Mouse (Mus musculus) forebrain, embryonic 14.5 days (tissue): Measurements from ENCODE around the gene Ifnlr1. TPM values are rescaled to one million over a fixed set of nuclear protein-coding genes. Genes with fewer than 3 reads are reported as not detected.
A peak's percentile ranks its signal among the peaks of the same experiment; 100 is the strongest.
"Not testable (repeated sequence)": the region's sequence is repeated elsewhere in the genome, so short reads cannot be mapped to it uniquely, and the experiment has no call there.

Experiments
- ATAC-seq: fragments of 200-750 bp; cut with Nextera tagmentation; 2 replicates; pipeline ENCODE4 v1.8.0; 2017; ENCODE audit warnings: mild to moderate bottlenecking, moderate library complexity
- DNase-seq: peaks from one replicate; pipeline ENCODE4 v3.0.0-alpha.2; 2015; ENCODE audit warnings: low spot score
- H3K27ac ChIP-seq: fragments of 300-500 bp; sonication (generic); 2 replicates; pipeline ENCODE4 v1.5.1; 2014; ENCODE audit warnings: low read depth, mild to moderate bottlenecking, control low read depth, low read length, moderate library complexity
- H3K27me3 ChIP-seq: fragments of 300-500 bp; sonication (generic); replicated peaks from 2 replicates; pipeline ENCODE4 v1.6.1; 2014; ENCODE audit warnings: low read length, control low read depth, mixed read lengths; ENCODE audit not compliant: control insufficient read depth, insufficient read depth
- H3K36me3 ChIP-seq: fragments of 300-500 bp; sonication (generic); 2 replicates; pipeline ENCODE4 v1.6.1; 2014; ENCODE audit warnings: low read length, control low read depth; ENCODE audit not compliant: control insufficient read depth, insufficient read depth
- H3K4me1 ChIP-seq: fragments of 300-500 bp; sonication (generic); 2 replicates; pipeline ENCODE4 v1.6.1; 2014; ENCODE audit warnings: antibody characterized with exemption, low read length, control low read depth; ENCODE audit not compliant: control insufficient read depth, insufficient read depth
- H3K4me2 ChIP-seq: fragments of 300-500 bp; sonication (generic); 2 replicates; pipeline ENCODE4 v1.6.1; 2014; ENCODE audit warnings: mild to moderate bottlenecking, control low read depth, low read length
- H3K4me3 ChIP-seq: fragments of 300-500 bp; sonication (generic); 2 replicates; pipeline ENCODE4 v1.5.1; 2014; ENCODE audit warnings: low read depth, low read length, control low read depth
- H3K9ac ChIP-seq: fragments of 300-500 bp; sonication (generic); 2 replicates; pipeline ENCODE4 v1.6.1; 2014; ENCODE audit warnings: mild to moderate bottlenecking, low read length, control low read depth, moderate library complexity
- H3K9me3 ChIP-seq: fragments of 300-500 bp; sonication (generic); replicated peaks from 2 replicates; pipeline ENCODE4 v1.6.1; 2016; ENCODE audit warnings: low read length, control low read depth, mixed read lengths; ENCODE audit not compliant: control insufficient read depth
- WGBS: fragments of 180-500 bp; shearing (Covaris S2); extraction: QIAGEN DNeasy Blood & Tissue Kit; methylation state at CpG from one replicate; pipeline ENCODE4 v1.1.7; 2014; 5-methylcytosine and 5-hydroxymethylcytosine counted together
- polyA plus RNA-seq: library from polyadenylated mRNA; unstranded; fragments of >200 nt; fragmentation: Nextera tagmentation; extraction: Ambion mirVana; gene quantifications from 2 replicates; pipeline ENCODE4 v1.2.1, GENCODE M21; 2014

Ifnlr1 gene
- polyA plus RNA-seq, 1 experiment from 2014 or later = 0.15 TPM

GRCm38 (mm10) chr4:135703497-135703896 lies 17.4 kb downstream of the Ifnlr1 start:
- DNase-seq (no peak), ATAC-seq (no peak)
- Histone ChIP-seq H3K9ac (no peak overlapping the region), H3K36me3 (no peaks in the 10 kb centered on the region), H3K9me3 (no peaks in the 10 kb centered on the region), H3K27ac (no peak overlapping the region), H3K4me2 (no peak overlapping the region), H3K4me3 (no peak overlapping the region), H3K27me3 (no peaks in the 10 kb centered on the region), H3K4me1 (no peaks in the 10 kb centered on the region)
- 82% methylated on average over 13 of the region's 13 CpGs for WGBS

GRCm38 (mm10) chr4:135704016-135704415 lies 17.9 kb downstream of the Ifnlr1 start:
- Histone ChIP-seq H3K9me3 (no peaks in the 10 kb centered on the region), H3K27me3 (no peaks in the 10 kb centered on the region), H3K4me2 (no peak overlapping the region), H3K36me3 (no peaks in the 10 kb centered on the region), H3K4me1 (no peaks in the 10 kb centered on the region), H3K4me3 (no peak overlapping the region), H3K27ac (no peak overlapping the region), H3K9ac (no peak overlapping the region)
- DNase-seq (no peak), ATAC-seq (no peak)
- 40% methylated on average over 6 of the region's 6 CpGs for WGBS

DNA sequence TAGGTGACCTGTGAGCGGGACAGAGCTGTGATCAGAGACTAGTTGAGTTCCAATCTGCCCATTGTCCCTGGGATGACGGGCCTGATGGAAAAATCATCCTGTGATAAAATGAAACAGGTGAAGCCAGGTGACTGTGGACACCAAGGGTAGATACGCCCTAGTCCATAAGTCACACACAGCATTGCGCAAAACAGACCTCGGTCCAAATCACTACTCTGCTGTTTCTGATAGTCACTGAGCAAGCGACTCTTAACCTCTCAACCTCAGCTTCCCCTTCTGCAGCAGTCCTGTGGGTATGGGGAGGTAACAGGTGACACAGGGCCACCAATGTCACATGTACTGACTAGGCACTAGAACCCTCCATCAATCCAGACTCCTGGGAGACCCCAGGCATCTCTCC lies 20.0 kb downstream of the Ifnlr1 start:
- no peak overlapping the region for H3K9ac ChIP-seq
- 91% methylated on average over 6 of the region's 6 CpGs for WGBS

GRCm38 (mm10) chr4:135709072-135709564 lies 23.0 kb downstream of the Ifnlr1 start:
- Histone ChIP-seq H3K4me2 (peak overlapping the region; percentile 37), H3K27ac (no peak overlapping the region), H3K4me3 (no peak overlapping the region), H3K36me3 (no peaks in the 10 kb centered on the region), H3K4me1 (no peaks in the 10 kb centered on the region), H3K27me3 (no peaks in the 10 kb centered on the region), H3K9me3 (no peaks in the 10 kb centered on the region), H3K9ac (no peak overlapping the region)
- ATAC-seq (peak; percentile 40; the same call in 1 of the 2 replicates), DNase-seq (peak; percentile 68)
- 13% methylated on average over 8 of the region's 8 CpGs for whole genome bisulfite sequencing

More for the DNA sequence above, 20.0 kb downstream of the Ifnlr1 start:
- ATAC-seq = no peak
- H3K36me3 ChIP-seq = no peaks in the 10 kb centered on the region
- no peak for DNase-seq
- H3K4me1 ChIP-seq = no peaks in the 10 kb centered on the region
- no peak overlapping the region for H3K4me2 ChIP-seq
- no peaks in the 10 kb centered on the region for H3K27me3 ChIP-seq
- H3K9me3 ChIP-seq = no peaks in the 10 kb centered on the region
- H3K27ac ChIP-seq = no peak overlapping the region
- H3K4me3 ChIP-seq = no peak overlapping the region

GRCm38 (mm10) chr4:135709621-135710020 lies 23.5 kb downstream of the Ifnlr1 start:
- DNase-seq (no peak), ATAC-seq (no peak)
- Histone ChIP-seq H3K4me1 (no peaks in the 10 kb centered on the region), H3K4me3 (no peak overlapping the region), H3K36me3 (no peaks in the 10 kb centered on the region), H3K27me3 (no peaks in the 10 kb centered on the region), H3K9ac (no peak overlapping the region), H3K9me3 (no peaks in the 10 kb centered on the region), H3K4me2 (no peak overlapping the region), H3K27ac (no peak overlapping the region)
- WGBS = 77% methylated on average over 11 of the region's 11 CpGs

DNA sequence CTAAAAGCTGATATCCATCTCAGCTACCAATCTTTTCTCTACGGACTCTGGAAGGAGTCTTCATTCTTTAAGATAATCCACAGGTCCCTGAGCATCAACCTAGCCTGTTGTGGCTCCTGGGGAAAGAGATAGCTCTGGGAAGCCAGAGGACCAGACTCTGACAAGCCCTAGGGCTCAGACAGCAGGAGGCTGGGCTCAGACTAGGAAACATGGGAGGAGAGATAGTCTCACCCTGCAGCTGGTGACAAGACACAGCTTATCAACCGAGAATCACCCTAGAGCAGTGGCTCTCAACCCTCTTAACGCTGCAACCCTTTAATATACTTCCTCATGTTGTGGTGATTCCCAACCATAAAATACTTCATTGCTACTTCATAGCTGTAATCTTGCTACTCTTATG lies 24.3 kb downstream of the Ifnlr1 start:
- H3K9ac ChIP-seq = no peak overlapping the region
- 88% methylated on average over 3 of the region's 3 CpGs for WGBS
- DNase-seq = no peak
- no peak overlapping the region for H3K4me3 ChIP-seq
- ATAC-seq = no peak
- H3K27me3 ChIP-seq = no peaks in the 10 kb centered on the region
- no peaks in the 10 kb centered on the region for H3K4me1 ChIP-seq
- H3K36me3 ChIP-seq = no peaks in the 10 kb centered on the region
- no peak overlapping the region for H3K27ac ChIP-seq
- H3K9me3 ChIP-seq = no peaks in the 10 kb centered on the region
- H3K4me2 ChIP-seq = no peak overlapping the region

GRCm38 (mm10) chr4:135714776-135715175 lies 28.7 kb downstream of the Ifnlr1 start:
- Histone ChIP-seq H3K4me2 (no peak overlapping the region), H3K9me3 (no peaks in the 10 kb centered on the region), H3K4me1 (no peaks in the 10 kb centered on the region), H3K27me3 (no peaks in the 10 kb centered on the region), H3K4me3 (no peak overlapping the region), H3K36me3 (no peaks in the 10 kb centered on the region), H3K27ac (no peak overlapping the region), H3K9ac (no peak overlapping the region)
- ATAC-seq = no peak
- no peak for DNase-seq
- WGBS = 92% methylated on average over 8 of the region's 8 CpGs

DNA sequence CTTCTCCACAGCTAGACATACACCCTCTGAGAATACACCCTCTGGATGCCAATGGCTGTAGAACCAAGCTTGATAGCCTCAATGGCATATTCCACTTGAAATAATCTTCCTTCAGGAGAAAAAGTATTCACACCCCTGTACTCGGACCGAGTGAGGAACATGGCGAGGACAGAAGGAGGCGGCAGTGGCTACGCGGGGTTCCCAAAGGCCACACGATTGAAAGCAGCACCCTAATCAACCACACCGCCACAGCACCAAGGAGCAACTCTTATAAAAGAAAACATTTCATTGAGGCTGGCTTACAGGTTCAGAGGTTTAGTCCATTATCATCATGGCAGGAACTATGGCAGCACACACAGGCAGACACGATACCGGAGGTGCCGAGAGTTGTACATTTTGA lies 30.4 kb downstream of the Ifnlr1 start:
- not testable (repeated sequence) for DNase-seq, H3K9ac ChIP-seq, H3K4me1 ChIP-seq, H3K9me3 ChIP-seq, ATAC-seq, H3K27ac ChIP-seq, H3K27me3 ChIP-seq, H3K4me3 ChIP-seq, H3K4me2 ChIP-seq, H3K36me3 ChIP-seq
- 95% methylated on average over 11 of the region's 11 CpGs for WGBS

DNA sequence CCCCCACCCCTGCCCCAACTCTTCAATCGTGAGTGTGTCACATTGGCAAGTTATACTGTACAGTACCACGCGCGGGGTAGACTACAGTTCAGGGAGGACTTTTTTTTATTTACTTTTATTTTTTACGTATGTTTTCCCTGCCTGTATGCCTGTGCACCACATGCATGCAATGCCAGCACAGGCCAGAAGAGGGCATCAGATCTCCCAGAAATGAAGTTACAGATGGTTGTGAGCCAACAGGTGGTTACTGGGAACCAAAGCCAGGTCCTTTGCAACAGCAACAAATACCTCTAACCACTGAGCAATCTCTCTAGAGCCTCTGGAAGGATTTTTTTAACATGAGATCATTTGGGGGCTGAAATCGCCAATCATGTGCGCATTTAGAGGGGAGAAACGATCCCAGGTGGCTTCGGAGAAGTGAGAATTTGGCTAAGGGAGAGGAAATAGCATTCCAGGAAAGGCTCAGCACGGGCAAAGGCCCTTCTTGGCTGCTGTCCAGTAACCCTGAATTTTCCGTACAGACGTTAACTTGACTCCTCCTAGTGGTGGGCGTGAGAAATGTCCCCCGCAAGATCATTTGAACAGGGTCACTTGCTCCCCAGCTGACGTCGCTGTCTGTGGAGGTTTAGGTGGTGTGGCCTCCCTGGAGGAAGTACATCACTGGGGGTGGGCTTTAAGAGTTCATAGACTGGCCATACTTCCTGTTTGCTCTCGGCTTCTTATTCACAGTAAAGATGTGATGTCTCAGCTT lies 36.6 kb downstream of the Ifnlr1 start:
- Histone ChIP-seq H3K36me3 (no peaks in the 10 kb centered on the region), H3K9ac (no peak overlapping the region), H3K4me3 (no peak overlapping the region), H3K27ac (no peak overlapping the region), H3K4me1 (no peaks in the 10 kb centered on the region), H3K27me3 (no peaks in the 10 kb centered on the region), H3K9me3 (no peaks in the 10 kb centered on the region), H3K4me2 (no peak overlapping the region)
- 77% methylated on average over 17 of the region's 17 CpGs for WGBS
- DNase-seq = peak; percentile 32
- ATAC-seq = no peak
